Mouse (Mus musculus): ENCODE measurements around the gene Tmeff2.

The Tmeff2 gene

GRCm38 (mm10) chr1:50981151-50981828, 80.8 kb downstream of the Tmeff2 start:
- DNase-seq = no peak

DNA sequence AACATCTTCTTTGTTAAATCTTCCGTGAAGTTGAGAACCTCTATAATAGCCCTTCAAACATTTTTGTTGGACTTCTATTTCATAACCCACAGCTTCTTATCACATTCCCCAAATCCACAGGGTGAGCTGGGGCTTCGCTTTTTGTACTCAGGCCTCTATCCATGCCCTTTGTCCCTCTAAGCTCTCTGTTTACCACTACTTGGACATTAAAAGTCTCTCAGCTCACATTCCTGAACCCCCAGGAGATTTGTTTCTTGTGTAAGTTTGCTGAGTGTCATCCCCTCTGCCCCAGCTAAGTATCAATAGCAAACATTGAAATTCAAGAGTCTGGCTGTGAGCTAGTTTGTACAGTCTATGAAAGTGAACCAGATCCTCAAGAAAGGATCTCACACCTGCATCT, 90.2 kb downstream of the Tmeff2 start:
- DNase-seq = no peak

DNA sequence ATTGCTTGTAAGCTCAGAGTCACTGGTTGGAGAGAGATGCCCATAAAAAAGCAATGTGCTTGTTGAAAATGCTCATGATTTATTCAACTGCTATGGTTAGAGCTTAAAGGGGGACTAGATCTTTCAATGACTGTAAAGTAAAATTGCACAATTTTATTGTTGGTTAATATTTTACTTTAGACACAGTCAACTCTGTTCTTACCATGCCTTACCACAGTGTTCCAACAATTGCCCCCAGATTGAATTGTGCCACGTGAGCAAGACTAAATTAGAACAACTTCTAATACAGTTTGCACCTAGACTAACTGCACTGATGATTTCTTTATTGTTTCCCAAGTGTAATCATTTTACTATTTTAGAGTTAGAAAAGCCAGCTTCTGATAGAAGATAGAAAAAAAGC, 94.1 kb downstream of the Tmeff2 start:
- DNase-seq = no peak

- no peak for DNase-seq
These were observed 99.3 kb downstream of the Tmeff2 start for GRCm38 (mm10) chr1:50999793-51000192.

DNA sequence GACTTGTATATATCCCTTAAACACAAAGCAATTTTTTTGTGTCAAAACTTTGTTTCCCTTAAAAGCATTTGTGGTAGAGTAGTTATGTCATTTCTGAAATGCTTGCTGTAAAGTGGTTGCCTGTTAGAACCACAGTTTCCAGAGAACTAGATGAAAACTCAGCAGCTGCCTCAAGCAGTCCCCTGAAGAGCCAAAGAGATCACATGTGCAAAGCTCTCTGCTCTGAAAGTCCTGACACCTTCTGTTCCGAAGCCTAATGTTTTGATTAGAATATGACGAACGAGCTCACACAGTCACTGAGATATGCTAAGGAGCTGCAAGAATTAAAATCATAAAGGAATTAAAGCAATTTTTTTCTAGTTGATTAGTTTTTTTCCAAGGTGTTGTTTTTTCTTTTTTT, 107.9 kb downstream of the Tmeff2 start:
- peak; percentile 17 for DNase-seq

- peak; percentile 16 for DNase-seq
These were observed 139.8 kb downstream of the Tmeff2 start for GRCm38 (mm10) chr1:51040249-51040648.

- DNase-seq = no peak
These were observed 144.4 kb downstream of the Tmeff2 start for GRCm38 (mm10) chr1:51044810-51045209.

DNA sequence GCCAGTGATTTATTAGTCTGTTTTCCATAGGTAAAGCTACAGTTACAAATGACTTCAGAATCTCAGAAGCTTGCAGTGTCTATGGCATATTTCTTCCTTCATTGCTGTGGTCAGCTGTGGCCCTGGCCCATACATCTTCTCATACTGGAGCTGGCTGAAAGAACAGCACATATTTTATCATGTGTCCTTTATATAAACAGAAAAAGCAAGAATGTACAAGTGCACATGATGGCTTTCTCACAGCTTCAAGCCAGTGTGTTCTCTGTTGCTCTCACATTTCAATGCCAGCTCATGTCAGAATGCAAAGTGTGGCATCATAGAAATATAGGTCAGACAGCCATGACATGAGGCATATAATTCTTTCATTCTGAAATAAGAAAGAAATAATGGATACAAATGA, 164.1 kb downstream of the Tmeff2 start:
- no peak for DNase-seq

DNA sequence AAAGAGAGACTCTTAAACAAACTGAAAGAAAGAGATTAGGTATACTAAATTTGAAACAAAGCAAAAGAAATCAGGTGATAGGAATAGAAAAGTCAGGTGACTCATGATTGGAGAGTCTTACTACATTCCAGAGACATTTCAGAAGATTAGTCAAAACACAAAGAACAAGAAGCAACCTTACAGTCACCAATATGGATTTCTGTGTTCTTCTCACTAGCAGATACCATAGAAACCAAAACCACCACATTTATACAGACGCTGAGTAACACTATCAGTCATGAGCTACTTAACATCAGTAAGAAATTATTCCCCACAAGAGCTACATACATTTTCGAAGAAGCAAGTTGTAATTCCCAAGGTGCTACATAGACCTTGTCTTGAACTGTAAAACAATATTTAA, 165.2 kb downstream of the Tmeff2 start:
- no peak for DNase-seq

GRCm38 (mm10) chr1:51068814-51069213, 168.4 kb downstream of the Tmeff2 start:
- DNase-seq = no peak

GRCm38 (mm10) chr1:51069288-51069687, 168.8 kb downstream of the Tmeff2 start:
- DNase-seq = no peak

DNA sequence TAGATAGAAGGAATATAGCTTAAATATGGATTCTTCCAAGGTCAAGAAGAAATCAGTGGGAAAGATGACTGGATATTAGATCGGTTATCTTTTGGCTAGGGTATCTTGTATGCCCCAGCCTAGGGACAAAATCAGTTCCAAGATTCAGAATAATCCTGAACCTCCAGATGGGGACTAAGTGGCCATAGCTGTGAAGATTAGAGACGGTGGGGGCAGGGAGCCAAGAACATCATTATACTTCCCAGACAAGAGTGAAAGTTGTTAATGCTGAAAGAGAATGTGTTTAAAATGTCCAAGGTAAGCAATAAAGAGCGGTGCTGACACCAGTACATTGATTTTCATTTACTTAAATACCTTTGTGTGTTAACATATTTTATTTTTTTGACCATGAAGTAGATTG, 173.6 kb downstream of the Tmeff2 start:
- DNase-seq = no peak

DNA sequence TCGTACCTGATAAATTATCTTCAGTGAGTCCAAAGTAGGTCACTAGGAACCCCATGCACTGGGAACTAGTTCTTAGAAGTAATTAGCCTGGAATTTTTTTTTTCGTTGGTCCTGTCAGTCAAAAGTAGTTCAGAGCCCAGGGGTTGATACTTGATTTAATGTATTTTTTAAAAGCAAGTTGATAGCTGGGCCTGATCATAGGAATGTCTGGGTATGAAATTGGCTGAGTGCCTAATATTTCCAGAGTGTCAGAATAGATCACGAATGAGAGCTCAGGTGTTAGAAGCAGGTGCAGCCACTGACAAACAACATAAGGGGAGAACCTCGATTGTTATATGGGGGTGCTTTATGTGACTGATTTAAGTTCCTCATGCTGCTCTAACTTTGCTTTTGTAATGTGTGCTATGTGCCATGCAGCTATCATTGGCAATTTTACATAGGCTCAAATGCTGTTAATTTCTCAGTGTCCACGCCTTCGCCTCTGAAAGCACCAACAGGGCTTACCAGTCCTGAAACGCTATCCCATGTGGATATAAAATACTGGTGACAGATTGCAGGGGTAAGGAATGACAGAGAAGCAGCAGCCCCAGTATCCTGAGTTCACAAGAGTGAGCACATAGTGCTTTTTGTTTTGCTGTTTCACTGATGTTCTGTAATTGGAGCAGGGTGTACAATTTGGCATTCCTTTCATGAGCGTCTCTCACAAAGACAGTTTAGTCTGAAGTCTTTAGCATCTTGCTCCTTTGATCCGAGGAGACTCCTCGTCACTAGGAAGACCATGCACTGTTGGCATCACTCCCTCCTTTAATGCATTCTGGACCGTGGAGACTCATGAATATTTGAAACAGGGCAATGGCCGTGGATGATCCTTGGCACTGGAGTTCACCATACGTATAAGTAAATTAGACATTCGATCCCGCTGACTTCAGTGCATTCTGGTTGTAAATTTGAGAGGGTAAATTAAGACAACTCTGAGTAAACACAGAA, 175.6 kb downstream of the Tmeff2 start:
- DNase-seq = peak; percentile 60

GRCm38 (mm10) chr1:51088921-51089320, 188.5 kb downstream of the Tmeff2 start:
- peak; percentile 78 for DNase-seq

GRCm38 (mm10) chr1:51089803-51090202, 189.4 kb downstream of the Tmeff2 start:
- no peak for DNase-seq

DNA sequence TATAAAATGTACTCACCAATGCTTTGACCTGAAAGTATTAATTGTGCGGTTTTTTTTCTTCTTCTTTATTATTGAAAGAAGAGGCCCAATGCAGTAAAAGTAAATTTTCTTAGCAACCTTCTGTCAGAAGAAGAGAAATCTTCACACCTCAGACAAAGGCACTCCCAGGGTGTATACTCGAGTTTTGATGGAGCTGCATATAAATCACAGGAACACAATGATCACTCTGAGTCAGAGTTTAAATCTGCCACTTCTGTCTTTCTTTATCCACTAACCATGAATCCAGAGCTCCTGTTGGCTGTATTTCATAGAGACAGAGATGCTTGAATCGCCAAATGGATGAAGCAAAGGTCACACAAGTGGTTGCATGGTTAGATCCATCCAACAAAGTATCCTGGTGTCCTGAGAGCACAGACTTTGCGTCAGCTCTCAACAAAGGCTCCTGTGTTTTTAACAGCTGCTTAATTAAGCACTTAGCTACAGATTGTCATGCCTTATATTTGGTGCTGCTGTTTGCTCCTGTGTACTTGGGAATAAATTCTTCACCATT, 189.8 kb downstream of the Tmeff2 start:
- no peak for DNase-seq

DNA sequence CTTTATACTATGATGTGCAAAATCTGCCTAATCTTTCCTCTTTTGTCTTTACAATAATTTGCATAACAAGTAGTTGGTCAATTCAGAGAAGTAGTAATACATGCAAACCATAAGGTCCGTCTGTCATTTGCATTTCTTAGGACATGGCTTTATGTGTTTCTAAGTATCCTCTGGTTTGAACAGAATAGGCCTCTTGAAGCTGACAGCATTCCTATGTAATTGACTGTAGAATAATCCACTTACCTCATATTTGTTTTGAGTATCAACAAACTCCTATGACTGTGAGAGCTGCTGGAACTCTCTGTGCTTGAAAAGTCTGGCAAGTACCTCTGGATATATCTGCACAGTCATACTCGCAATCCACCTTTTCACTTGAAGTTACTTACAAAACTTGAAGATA, 194.3 kb downstream of the Tmeff2 start:
- no peak for DNase-seq

- DNase-seq = no peak
These were observed 196.6 kb downstream of the Tmeff2 start for GRCm38 (mm10) chr1:51096848-51097598.

DNA sequence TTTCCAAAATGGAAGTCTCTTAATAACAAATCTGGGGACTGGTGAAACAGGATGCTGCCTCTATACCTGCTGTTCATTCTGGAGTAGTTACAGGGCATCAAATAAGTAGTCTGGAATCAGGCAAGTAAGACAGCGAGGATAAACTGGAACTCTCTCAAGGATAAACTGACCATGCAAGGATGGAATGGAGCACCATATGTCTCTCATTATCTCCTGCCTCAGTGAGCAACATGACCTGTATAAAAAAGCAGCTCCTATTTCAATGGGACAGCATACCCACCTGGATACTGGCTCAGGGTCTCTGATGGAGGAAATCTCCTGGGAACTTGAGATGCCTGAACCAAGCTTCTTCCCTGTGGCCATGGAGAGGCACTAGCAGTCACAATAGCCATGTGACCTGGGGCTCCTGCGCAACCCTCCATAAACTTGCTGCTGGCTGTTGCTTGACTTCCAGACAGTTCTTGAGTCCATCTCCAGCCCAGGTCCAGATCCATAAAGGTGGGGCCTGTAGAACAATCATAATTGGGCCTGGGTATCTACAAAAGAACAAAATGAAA, 200.7 kb downstream of the Tmeff2 start:
- DNase-seq = peak; percentile 94

DNA sequence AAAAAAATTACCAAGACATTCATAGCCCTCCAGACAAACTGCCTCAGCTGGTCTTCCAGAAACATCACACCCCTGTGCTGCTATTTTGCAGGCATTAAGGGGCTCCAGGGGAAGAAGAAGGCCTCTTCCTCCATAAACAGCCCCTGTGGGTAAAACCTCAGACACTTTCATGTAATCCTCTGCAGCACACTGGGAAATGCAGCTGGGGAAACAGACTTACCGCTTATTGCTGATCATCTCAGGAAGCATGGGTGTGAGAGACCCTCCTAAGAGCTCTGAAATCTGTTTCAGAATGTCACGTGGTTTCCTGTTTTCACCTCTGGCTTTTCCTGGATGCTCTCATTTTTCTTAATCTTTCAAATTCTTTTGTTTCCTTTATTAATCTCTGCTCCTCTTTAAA, 204.3 kb downstream of the Tmeff2 start:
- DNase-seq = no peak

GRCm38 (mm10) chr1:51106401-51106920, 206.0 kb downstream of the Tmeff2 start:
- DNase-seq = no peak

DNA sequence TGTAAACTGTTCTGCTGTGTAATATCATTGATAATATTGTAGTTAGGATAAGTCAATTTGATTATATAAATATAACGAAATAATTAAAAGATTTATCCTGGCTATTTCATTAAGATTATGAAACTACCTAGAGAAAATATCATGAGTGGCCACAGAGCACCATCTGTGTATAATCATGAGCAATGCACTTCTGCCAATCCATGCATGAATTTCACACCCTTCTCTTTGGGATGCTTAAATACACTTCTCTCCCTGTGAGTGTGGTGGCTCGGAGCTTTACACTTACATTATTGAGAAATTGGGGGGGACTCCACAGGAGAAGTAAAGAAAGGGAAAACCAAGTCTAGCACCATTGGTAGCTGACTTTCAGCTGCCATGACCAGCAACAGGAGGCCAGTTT, 206.9 kb downstream of the Tmeff2 start:
- DNase-seq = peak; percentile 74
